Comparison of ENCODE assay signal across 27 mouse cellular contexts in genomic region chr11:100254360-100255090, GRCm38 (mm10). TPM values are rescaled to one million over a fixed set of nuclear protein-coding genes. Genes with fewer than 3 reads are reported as not detected.
A peak's percentile ranks its signal among the peaks of the same experiment; 100 is the strongest.
DNase-seq lines count a peak whose midpoint lies in the region; ATAC-seq and TF ChIP-seq lines count a peak whose summit lies in the region.
"Had no signal": no experiment of that assay in that cellular context is flagged by ENCODE, and none has a peak within 500 bp of the region (broad histone marks: within the 10 kb centered on the region; RNA-seq: fewer than 3 reads in every experiment).

No protein-coding gene starts in this region.

- H3ac ChIP-seq in C2C12 (ENCODE audit: control insufficient read depth, insufficient read length, low read depth) = no peak overlapping the region

- WGBS in heart, embryonic 11.5 days (ENCODE audit: insufficient replicate concordance) = 29% methylated on average over 5 of the region's 5 CpGs
- WGBS in heart, adult 2 months = 57% methylated on average over 5 of the region's 5 CpGs
- 53% methylated on average over 5 of the region's 5 CpGs for WGBS in stomach, embryonic 15.5 days

- no peak overlapping the region for H3K9ac ChIP-seq in heart, embryonic 11.5 days (ENCODE audit: low read depth, low read length)
- no peak overlapping the region for H3K9ac ChIP-seq in heart, adult 2 months (ENCODE audit: low read depth, low read length)
- H3K9ac ChIP-seq in stomach, embryonic 15.5 days = no peak overlapping the region
- H3K9ac ChIP-seq: hindbrain, embryonic 12.5 days; liver, embryonic 14.5 days; neural tube, embryonic 13.5 days had no signal

- no peaks in the 10 kb centered on the region for H3K79me3 ChIP-seq in C2C12 (ENCODE audit: low read depth)

- TF ChIP-seq EP300 in heart, adult 2 months (IDR thresholded peaks at IDR 0.05; ENCODE audit: insufficient read depth, low read depth, low read length) = no peak

- H3K4me2 ChIP-seq in heart, embryonic 11.5 days = no peak overlapping the region
- H3K4me2 ChIP-seq in stomach, embryonic 15.5 days = no peak overlapping the region
- H3K4me2 ChIP-seq: hindbrain, embryonic 12.5 days; neural tube, embryonic 13.5 days had no signal

- no peaks in the 10 kb centered on the region for H3K4me1 ChIP-seq in heart, embryonic 11.5 days (ENCODE audit: control insufficient read depth, insufficient read depth, low read length)
- no peaks in the 10 kb centered on the region for H3K4me1 ChIP-seq in heart, adult 2 months (ENCODE audit: control insufficient read depth, insufficient read depth, low read length)
- no peaks in the 10 kb centered on the region for H3K4me1 ChIP-seq in stomach, embryonic 15.5 days
- H3K4me1 ChIP-seq: hindbrain, embryonic 12.5 days; neural tube, embryonic 13.5 days had no signal

- H3K27me3 ChIP-seq in heart, embryonic 11.5 days (ENCODE audit: control insufficient read depth, insufficient read depth, low read length) = no peaks in the 10 kb centered on the region
- no peaks in the 10 kb centered on the region for H3K27me3 ChIP-seq in heart, adult 2 months (ENCODE audit: control insufficient read depth, insufficient read depth, low read length)
- peaks cover 3% of the 10 kb centered on the region for H3K27me3 ChIP-seq in C2C12 (ENCODE audit: control insufficient read depth, insufficient read depth, insufficient read length)
- H3K27me3 ChIP-seq in stomach, embryonic 15.5 days (replicated peaks) = no peaks in the 10 kb centered on the region
- H3K27me3 ChIP-seq: hindbrain, embryonic 12.5 days; neural tube, embryonic 13.5 days had no signal

- no peaks in the 10 kb centered on the region for H3K9me3 ChIP-seq in heart, embryonic 11.5 days (replicated peaks; ENCODE audit: control insufficient read depth, low read length)
- no peaks in the 10 kb centered on the region for H3K9me3 ChIP-seq in stomach, embryonic 15.5 days
- H3K9me3 ChIP-seq: hindbrain, embryonic 12.5 days; neural tube, embryonic 13.5 days had no signal

- intact Hi-C loops in heart, adult 2 months (cut with DNase I) = no loop called here

- no peak for DNase-seq in heart, adult 2 months
- DNase-seq in c-Kit-positive CD71-positive TER-119-negative erythroid progenitor cells, embryonic 14.5 days (ENCODE audit: low read depth) = peak; percentile 29
- no peak for DNase-seq in layer of hippocampus, postnatal 14 days (ENCODE audit: low spot score in 2 of 2)
- no peak for DNase-seq in lung, postnatal 36 days
- no peak for DNase-seq in MN1 (ENCODE audit: low spot score)
- DNase-seq: cerebellum, postnatal 25 days; gastrocnemius, adult 2 months; heart, postnatal 10 days; kidney, postnatal 4 days; left cerebral cortex, postnatal 4 days; lung, postnatal 10 days; right cerebral cortex, postnatal 4 days; thymus, adult 18-20 months had no signal

- no peaks in the 10 kb centered on the region for H3K79me2 ChIP-seq in heart, adult 2 months (replicated peaks; ENCODE audit: control insufficient read depth, insufficient read depth, low read length)
- H3K79me2 ChIP-seq in C2C12 (ENCODE audit: control insufficient read depth, insufficient read depth) = no peaks in the 10 kb centered on the region

- H3K27ac ChIP-seq in heart, embryonic 11.5 days (ENCODE audit: low read depth, low read length) = no peak overlapping the region
- H3K27ac ChIP-seq in heart, adult 2 months = no peak overlapping the region
- no peak overlapping the region for H3K27ac ChIP-seq in stomach, embryonic 15.5 days
- H3K27ac ChIP-seq: gastrocnemius, adult 2 months; hindbrain, embryonic 12.5 days; liver, embryonic 14.5 days; neural tube, embryonic 13.5 days had no signal

- no peak for TF ChIP-seq CTCF in heart, adult 2 months (IDR thresholded peaks at IDR 0.05)
- TF ChIP-seq CTCF in C2C12 (IDR thresholded peaks at IDR 0.05; ENCODE audit: control insufficient read depth, insufficient read depth, insufficient read length) = no peak

- TF ChIP-seq POLR2A in heart, adult 2 months (IDR thresholded peaks at IDR 0.05; ENCODE audit: insufficient read depth, low read depth, low read length) = no peak

- H3K36me3 ChIP-seq in heart, embryonic 11.5 days (ENCODE audit: control insufficient read depth, insufficient read depth, low read length) = no peaks in the 10 kb centered on the region
- no peaks in the 10 kb centered on the region for H3K36me3 ChIP-seq in heart, adult 2 months (ENCODE audit: control insufficient read depth, insufficient read depth, low read length)
- no peaks in the 10 kb centered on the region for H3K36me3 ChIP-seq in C2C12 (ENCODE audit: control insufficient read depth, insufficient read depth)
- H3K36me3 ChIP-seq in stomach, embryonic 15.5 days = no peaks in the 10 kb centered on the region
- H3K36me3 ChIP-seq: hindbrain, embryonic 12.5 days; neural tube, embryonic 13.5 days had no signal

- 0 out of 2 replicates have a peak, but pooled peaks have one; percentile 14 for ATAC-seq in heart, embryonic 11.5 days (replicated peaks; ENCODE audit: insufficient number of reproducible peaks, low FRiP score, low TSS enrichment)
- ATAC-seq in stomach, embryonic 15.5 days (ENCODE audit: insufficient read depth, low FRiP score, low read depth) = peak; percentile 61
- ATAC-seq: activated CD4-positive, CD25-positive, alpha-beta regulatory T cell, adult 4 months; forebrain, embryonic 16.5 days; inflammation-experienced regulatory T-cells, adult 6 months had no signal

- no peak overlapping the region for H3K4me3 ChIP-seq in heart, embryonic 11.5 days (ENCODE audit: low read depth, low read length)
- no peak overlapping the region for H3K4me3 ChIP-seq in heart, adult 2 months
- no peak overlapping the region for H3K4me3 ChIP-seq in C2C12 (ENCODE audit: insufficient read depth, poor library complexity, severe bottlenecking)
- no peak overlapping the region for H3K4me3 ChIP-seq in stomach, embryonic 15.5 days (replicated peaks)
- H3K4me3 ChIP-seq: gastrocnemius, adult 2 months; hindbrain, embryonic 12.5 days; neural tube, embryonic 13.5 days had no signal

TF ChIP-seq in C2C12, 6 proteins besides CTCF, POLR2A, EP300 and RAD21:
- TF ChIP-seq MAX (IDR thresholded peaks at IDR 0.05) (no peak), CEBPB (IDR thresholded peaks at IDR 0.05; ENCODE audit: low read depth) (peak; percentile 48)

RNA-seq across cellular contexts. Expression of gene Krt16, which starts 5.8 kb away (rescaled TPM):
- polyA plus RNA-seq in heart, embryonic 11.5 days (2014; fragmentation: Nextera tagmentation; extraction: Ambion mirVana) = not detected in 2 replicates
- total RNA-seq in heart, adult 2 months (2021) = not detected
- not detected in 2 replicates for polyA plus RNA-seq in heart, adult 2 months (2012; rRNA removed)
- polyA plus RNA-seq in C2C12 (2012; fragmentation: generic; extraction: Trizol) = 0.21 TPM
- polyA plus RNA-seq in stomach, embryonic 15.5 days (2015; fragmentation: Nextera tagmentation; extraction: Ambion mirVana) = 0.68 and 0.80 TPM in 2 replicates
- total RNA-seq in layer of hippocampus, postnatal 14 days (2021) = not detected
- total RNA-seq: adrenal gland, postnatal 4 days; gastrocnemius, adult 2 months; heart, postnatal 10 days; layer of hippocampus, postnatal 25 days; left cerebral cortex, postnatal 4 days; monocyte, adult 5-6 weeks had no signal
- polyA plus RNA-seq: activated CD4-positive, CD25-positive, alpha-beta regulatory T cell, adult 4 months; forebrain, embryonic 16.5 days; hindbrain, embryonic 12.5 days; inflammation-experienced regulatory T-cells, adult 6 months; kidney, embryonic 14.5 days; liver, embryonic 14.5 days; neural tube, embryonic 13.5 days; urinary bladder, adult 2 months had no signal

RNA-seq across cellular contexts. Expression of gene Krt17, which starts 6.3 kb away (rescaled TPM):
- polyA plus RNA-seq in heart, embryonic 11.5 days (2014; fragmentation: Nextera tagmentation; extraction: Ambion mirVana) = 0.14 and 0.82 TPM in 2 replicates
- not detected for total RNA-seq in heart, adult 2 months (2021)
- polyA plus RNA-seq in heart, adult 2 months (2012; rRNA removed) = 0.61 TPM in 1 of 2 replicates, not detected in the other
- 0.04 TPM for polyA plus RNA-seq in C2C12 (2012; fragmentation: generic; extraction: Trizol)
- polyA plus RNA-seq in stomach, embryonic 15.5 days (2015; fragmentation: Nextera tagmentation; extraction: Ambion mirVana) = 24.8 and 28.8 TPM in 2 replicates
- not detected for total RNA-seq in layer of hippocampus, postnatal 14 days (2021)
- total RNA-seq: gastrocnemius, adult 2 months; heart, postnatal 10 days; layer of hippocampus, postnatal 25 days; left cerebral cortex, postnatal 4 days; monocyte, adult 5-6 weeks had no signal

RNA-seq across cellular contexts. Expression of gene Krt42, which starts 15.1 kb away (rescaled TPM):
- 0.20 TPM in 1 of 2 replicates, not detected in the other for polyA plus RNA-seq in heart, embryonic 11.5 days (2014; fragmentation: Nextera tagmentation; extraction: Ambion mirVana)
- not detected for total RNA-seq in heart, adult 2 months (2021)
- not detected in 2 replicates for polyA plus RNA-seq in heart, adult 2 months (2012; rRNA removed)
- not detected for polyA plus RNA-seq in C2C12 (2012; fragmentation: generic; extraction: Trizol)
- polyA plus RNA-seq in stomach, embryonic 15.5 days (2015; fragmentation: Nextera tagmentation; extraction: Ambion mirVana) = not detected in 2 replicates
- not detected for total RNA-seq in layer of hippocampus, postnatal 14 days (2021)
- total RNA-seq: adrenal gland, postnatal 4 days; gastrocnemius, adult 2 months; heart, postnatal 10 days; layer of hippocampus, postnatal 25 days; left cerebral cortex, postnatal 4 days; monocyte, adult 5-6 weeks had no signal
- polyA plus RNA-seq: activated CD4-positive, CD25-positive, alpha-beta regulatory T cell, adult 4 months; forebrain, embryonic 16.5 days; hindbrain, embryonic 12.5 days; inflammation-experienced regulatory T-cells, adult 6 months; kidney, embryonic 14.5 days; liver, embryonic 14.5 days; neural tube, embryonic 13.5 days; urinary bladder, adult 2 months had no signal

RNA-seq across cellular contexts. Expression of gene Krt14, which starts 47.2 kb away (rescaled TPM):
- polyA plus RNA-seq in heart, embryonic 11.5 days (2014; fragmentation: Nextera tagmentation; extraction: Ambion mirVana) = 1.4 and 1.7 TPM in 2 replicates
- total RNA-seq in heart, adult 2 months (2021) = under 1 TPM in 1 of 2 experiments, not detected in 1; 0.31 TPM
- 0.44 and 0.47 TPM in 2 replicates for polyA plus RNA-seq in heart, adult 2 months (2012; rRNA removed)
- 32.4 TPM for polyA plus RNA-seq in C2C12 (2012; fragmentation: generic; extraction: Trizol)
- polyA plus RNA-seq in stomach, embryonic 15.5 days (2015; fragmentation: Nextera tagmentation; extraction: Ambion mirVana) = 17.3 and 25.8 TPM in 2 replicates
- total RNA-seq in layer of hippocampus, postnatal 14 days (2021) = not detected
- total RNA-seq: gastrocnemius, adult 2 months; layer of hippocampus, postnatal 25 days; monocyte, adult 5-6 weeks had no signal
- polyA plus RNA-seq: activated CD4-positive, CD25-positive, alpha-beta regulatory T cell, adult 4 months; inflammation-experienced regulatory T-cells, adult 6 months; kidney, embryonic 14.5 days had no signal

Comparison
In these comparisons a context has a peak if more than half of its experiments do, and no peak if none do; other contexts are left out.
1. RNA of gene Krt17, which starts 6.3 kb away (polyA plus RNA-seq): 24.8 to 28.8 TPM in stomach, embryonic 15.5 days; 0.14 to 0.82 TPM in heart, embryonic 11.5 days, 0.61 TPM in heart, adult 2 months and 0.04 TPM in C2C12 (single experiment); every median in the first group is over 10 times any median in the second.